Mouse (Mus musculus) midbrain, embryonic 11.5 days (tissue): ENCODE measurements around the gene Adam10. TPM values are rescaled to one million over a fixed set of nuclear protein-coding genes. Genes with fewer than 3 reads are reported as not detected.

Source experiments
- ATAC-seq: fragments of 200-750 bp; cut with Nextera tagmentation; 2 replicates; pipeline ENCODE4 v1.8.0; 2017; ENCODE audit warnings: moderate TSS enrichment, moderate library complexity; ENCODE audit not compliant: low FRiP score
- DNase-seq: peaks from one replicate; pipeline ENCODE4 v3.0.0; 2015; ENCODE audit warnings: low spot score; ENCODE audit errors: missing footprints
- H3K27ac ChIP-seq: fragments of 300-500 bp; sonication (generic); 2 replicates; pipeline ENCODE4 v1.5.1; 2014; ENCODE audit warnings: low read depth, low read length
- H3K27me3 ChIP-seq: fragments of 300-500 bp; sonication (generic); 2 replicates; pipeline ENCODE4 v1.6.1; 2014; ENCODE audit warnings: mild to moderate bottlenecking, low read length, moderate library complexity, mixed read lengths; ENCODE audit not compliant: control insufficient read depth, insufficient read depth
- H3K36me3 ChIP-seq: fragments of 300-500 bp; sonication (generic); 2 replicates; pipeline ENCODE4 v1.6.1; 2014; ENCODE audit warnings: mild to moderate bottlenecking, low read length, moderate library complexity, mixed read lengths; ENCODE audit not compliant: control insufficient read depth, insufficient read depth
- H3K4me1 ChIP-seq: fragments of 300-500 bp; sonication (generic); 2 replicates; pipeline ENCODE4 v1.6.1; 2014; ENCODE audit warnings: low read length; ENCODE audit not compliant: control insufficient read depth, insufficient read depth
- H3K4me2 ChIP-seq: fragments of 300-500 bp; sonication (generic); 2 replicates; pipeline ENCODE4 v1.6.1; 2014; ENCODE audit warnings: mild to moderate bottlenecking, moderate library complexity
- H3K4me3 ChIP-seq: fragments of 300-500 bp; sonication (generic); 2 replicates; pipeline ENCODE4 v1.5.1; 2014; ENCODE audit warnings: low read depth, low read length
- H3K9ac ChIP-seq: fragments of 300-500 bp; sonication (generic); 2 replicates; pipeline ENCODE4 v1.6.1; 2014; ENCODE audit warnings: low read length
- H3K9me3 ChIP-seq: fragments of 300-500 bp; sonication (generic); 2 replicates; pipeline ENCODE4 v1.6.1; 2016; ENCODE audit warnings: low read length; ENCODE audit not compliant: control insufficient read depth
- WGBS: fragments of 180-500 bp; shearing (Covaris S2); extraction: QIAGEN DNeasy Blood & Tissue Kit; methylation state at CpG from one replicate; pipeline ENCODE4 v1.1.7; 2014; 5-methylcytosine and 5-hydroxymethylcytosine counted together
- polyA plus RNA-seq: library from polyadenylated mRNA; unstranded; fragments of >200 nt; fragmentation: Nextera tagmentation; extraction: Ambion mirVana; gene quantifications from 2 replicates; pipeline ENCODE4 v1.2.1, GENCODE M21; 2014

The Adam10 gene
- polyA plus RNA-seq = 64.0 and 70.8 TPM in 2 replicates

GRCm38 (mm10) chr9:70678682-70679131 is at the start of gene Adam10:
Gene Adam10, plus strand, starts transcription at chr9:70678997.
- peak within 1 kb of the TSS; percentile 96 for H3K4me3 ChIP-seq
- DNase-seq (peak; percentile 100), ATAC-seq (peak; percentile 99)
- no peaks in the 10 kb centered on the region for H3K27me3 ChIP-seq
- H3K4me2 ChIP-seq = peak within 1 kb of the TSS; percentile 81
- peak within 1 kb of the TSS; percentile 98 for H3K9ac ChIP-seq
- H3K36me3 ChIP-seq = no peaks in the 10 kb centered on the region
- WGBS = under 1% methylated on average over 48 of the region's 48 CpGs
- H3K27ac ChIP-seq = peak within 1 kb of the TSS; percentile 96
- H3K4me1 ChIP-seq = peaks cover 17% of the 10 kb centered on the region
- no peaks in the 10 kb centered on the region for H3K9me3 ChIP-seq

- no peak for DNase-seq
Observed at GRCm38 (mm10) chr9:70629711-70630110, 49.1 kb upstream of the Adam10 start.

GRCm38 (mm10) chr9:70631665-70632064 is 47.1 kb upstream of the Adam10 start:
- no peaks in the 10 kb centered on the region for H3K27me3 ChIP-seq
- DNase-seq (no peak), ATAC-seq (no peak)
- H3K4me1 ChIP-seq = no peaks in the 10 kb centered on the region
- no peak overlapping the region for H3K27ac ChIP-seq
- H3K9ac ChIP-seq = no peak overlapping the region
- 29% methylated on average over 5 of the region's 5 CpGs for WGBS
- H3K9me3 ChIP-seq = no peaks in the 10 kb centered on the region
- no peaks in the 10 kb centered on the region for H3K36me3 ChIP-seq
- no peak overlapping the region for H3K4me2 ChIP-seq
- H3K4me3 ChIP-seq = no peak overlapping the region

More at GRCm38 (mm10) chr9:70629711-70630110, 49.1 kb upstream of the Adam10 start:
- no peaks in the 10 kb centered on the region for H3K27me3 ChIP-seq
- no peak overlapping the region for H3K4me2 ChIP-seq
- H3K4me3 ChIP-seq = no peak overlapping the region
- no peak overlapping the region for H3K9ac ChIP-seq
- ATAC-seq = no peak
- no peaks in the 10 kb centered on the region for H3K4me1 ChIP-seq
- WGBS = 88% methylated on average over 2 of the region's 2 CpGs
- H3K27ac ChIP-seq = no peak overlapping the region
- no peaks in the 10 kb centered on the region for H3K36me3 ChIP-seq
- no peaks in the 10 kb centered on the region for H3K9me3 ChIP-seq

- Histone ChIP-seq H3K27ac (no peak overlapping the region), H3K36me3 (no peaks in the 10 kb centered on the region), H3K9me3 (no peaks in the 10 kb centered on the region), H3K9ac (no peak overlapping the region), H3K4me2 (no peak overlapping the region), H3K4me3 (no peak overlapping the region), H3K27me3 (no peaks in the 10 kb centered on the region), H3K4me1 (no peaks in the 10 kb centered on the region)
- WGBS = 84% methylated on average over 2 of the region's 2 CpGs
- DNase-seq (no peak), ATAC-seq (no peak)
Observed at GRCm38 (mm10) chr9:70636748-70637147, 42.0 kb upstream of the Adam10 start.

GRCm38 (mm10) chr9:70650260-70650659 is 28.5 kb upstream of the Adam10 start:
- Histone ChIP-seq H3K36me3 (no peaks in the 10 kb centered on the region), H3K4me3 (no peak overlapping the region), H3K4me2 (no peak overlapping the region), H3K9ac (no peak overlapping the region), H3K4me1 (peaks cover 4% of the 10 kb centered on the region; the same call in 1 of the 2 replicates), H3K9me3 (no peaks in the 10 kb centered on the region), H3K27me3 (no peaks in the 10 kb centered on the region), H3K27ac (no peak overlapping the region)
- no peak for ATAC-seq
- 82% methylated on average over 2 of the region's 2 CpGs for WGBS
- no peak for DNase-seq

- H3K9me3 ChIP-seq = no peaks in the 10 kb centered on the region
- H3K4me3 ChIP-seq = no peak overlapping the region
- H3K4me2 ChIP-seq = no peak overlapping the region
- no peak overlapping the region for H3K9ac ChIP-seq
- H3K36me3 ChIP-seq = no peaks in the 10 kb centered on the region
- no peaks in the 10 kb centered on the region for H3K27me3 ChIP-seq
- WGBS = 93% methylated on average over 1 of the region's 1 CpGs
- DNase-seq (no peak), ATAC-seq (no peak)
- peaks cover 6% of the 10 kb centered on the region; the same call in 1 of the 2 replicates for H3K4me1 ChIP-seq
- H3K27ac ChIP-seq = no peak overlapping the region
Observed at GRCm38 (mm10) chr9:70650994-70651393, 27.8 kb upstream of the Adam10 start.

GRCm38 (mm10) chr9:70652221-70652620 is 26.6 kb upstream of the Adam10 start:
- Histone ChIP-seq H3K36me3 (no peaks in the 10 kb centered on the region), H3K4me3 (no peak overlapping the region), H3K27ac (no peak overlapping the region), H3K27me3 (no peaks in the 10 kb centered on the region), H3K4me1 (peaks cover 10% of the 10 kb centered on the region; the same call in 1 of the 2 replicates), H3K4me2 (no peak overlapping the region), H3K9ac (no peak overlapping the region), H3K9me3 (no peaks in the 10 kb centered on the region)
- WGBS = 76% methylated on average over 2 of the region's 2 CpGs
- no peak for DNase-seq
- no peak for ATAC-seq

- H3K27me3 ChIP-seq = no peaks in the 10 kb centered on the region
- 84% methylated on average over 2 of the region's 2 CpGs for WGBS
- ATAC-seq (no peak), DNase-seq (no peak)
- H3K4me2 ChIP-seq = peak overlapping the region; percentile 15
- H3K36me3 ChIP-seq = no peaks in the 10 kb centered on the region
- no peaks in the 10 kb centered on the region for H3K9me3 ChIP-seq
- no peak overlapping the region for H3K27ac ChIP-seq
- H3K4me1 ChIP-seq = peaks cover 10% of the 10 kb centered on the region; the same call in 1 of the 2 replicates
- no peak overlapping the region for H3K9ac ChIP-seq
- no peak overlapping the region for H3K4me3 ChIP-seq
Observed at GRCm38 (mm10) chr9:70653875-70654274, 24.9 kb upstream of the Adam10 start.

GRCm38 (mm10) chr9:70654496-70654895 is 24.3 kb upstream of the Adam10 start:
- ATAC-seq = no peak
- Histone ChIP-seq H3K9ac (no peak overlapping the region), H3K9me3 (no peaks in the 10 kb centered on the region), H3K4me2 (peak overlapping the region; percentile 15), H3K27ac (no peak overlapping the region), H3K4me1 (peaks cover 10% of the 10 kb centered on the region; the same call in 1 of the 2 replicates), H3K36me3 (no peaks in the 10 kb centered on the region), H3K4me3 (no peak overlapping the region), H3K27me3 (no peaks in the 10 kb centered on the region)
- WGBS = 68% methylated on average over 4 of the region's 4 CpGs
- DNase-seq = no peak
